Mouse (Mus musculus): Measurements from ENCODE around the gene Nox3. TPM values are rescaled to one million over a fixed set of nuclear protein-coding genes. Genes with fewer than 3 reads are reported as not detected.

The Nox3 gene
- polyA plus RNA-seq (2012; rRNA removed) (not detected in 2 replicates), polyA plus RNA-seq (2014; fragmentation: Nextera tagmentation; extraction: Ambion mirVana) (not detected in 2 replicates)

GRCm38 (mm10) chr17:3696161-3696560 lies at the start of gene Nox3:
TSS of gene Nox3 (minus strand) at chr17:3696261.
- Histone ChIP-seq H3K9ac (replicated peaks) (no peak within 1 kb of the TSS), H3K36me3 (replicated peaks; ENCODE audit: control insufficient read depth, insufficient read depth, low read depth) (no peaks in the 10 kb centered on the region), H3K27ac (no peak within 1 kb of the TSS), H3K4me2 (ENCODE audit: low read depth) (no peak within 1 kb of the TSS), H3K4me3 (ENCODE audit: insufficient read depth in 1 of 2, low read depth in 2 of 2, low read length in 2 of 2) (no peak within 1 kb of the TSS), H3K27me3 (ENCODE audit: control insufficient read depth, insufficient read depth, low read length) (no peaks in the 10 kb centered on the region), H3K9me3 (ENCODE audit: control insufficient read depth, low read length) (no peaks in the 10 kb centered on the region), H3K4me1 (replicated peaks; ENCODE audit: control insufficient read depth in 2 of 2, insufficient read depth in 2 of 2, low read length in 1 of 2) (no peaks in the 10 kb centered on the region)
- no peak for DNase-seq (ENCODE audit: low read depth in 3 of 3, low spot score in 3 of 3)
- TF ChIP-seq EP300 (IDR thresholded peaks at IDR 0.05; ENCODE audit: low read depth) (no peak), CTCF (IDR thresholded peaks at IDR 0.05; ENCODE audit: low read depth) (no peak)
- 74% methylated on average over 9 of the region's 9 CpGs for WGBS (ENCODE audit: insufficient replicate concordance)
- no peak for ATAC-seq (ENCODE audit: insufficient read depth)

- Histone ChIP-seq H3K4me2 (ENCODE audit: low read depth) (no peak overlapping the region), H3K36me3 (replicated peaks; ENCODE audit: control insufficient read depth, insufficient read depth, low read depth) (no peaks in the 10 kb centered on the region), H3K9me3 (ENCODE audit: control insufficient read depth, low read length) (no peaks in the 10 kb centered on the region), H3K27me3 (ENCODE audit: control insufficient read depth, insufficient read depth, low read length) (no peaks in the 10 kb centered on the region), H3K27ac (no peak overlapping the region), H3K9ac (replicated peaks) (no peak overlapping the region), H3K4me3 (ENCODE audit: insufficient read depth in 1 of 2, low read depth in 2 of 2, low read length in 2 of 2) (no peak overlapping the region), H3K4me1 (replicated peaks; ENCODE audit: control insufficient read depth in 2 of 2, insufficient read depth in 2 of 2, low read length in 1 of 2) (no peaks in the 10 kb centered on the region)
- 33% methylated on average over 2 of the region's 2 CpGs for WGBS (ENCODE audit: insufficient replicate concordance)
- DNase-seq (ENCODE audit: low read depth in 3 of 3, low spot score in 3 of 3) (no peak), ATAC-seq (ENCODE audit: insufficient read depth) (no peak)
- TF ChIP-seq CTCF (IDR thresholded peaks at IDR 0.05; ENCODE audit: low read depth) = no peak
- no peak for TF ChIP-seq EP300 (IDR thresholded peaks at IDR 0.05; ENCODE audit: low read depth)
Observed at GRCm38 (mm10) chr17:3744402-3744801, 48.3 kb upstream of the Nox3 start.

GRCm38 (mm10) chr17:3736936-3737335 lies 40.9 kb upstream of the Nox3 start:
- Histone ChIP-seq H3K27ac (no peak overlapping the region), H3K9ac (replicated peaks) (no peak overlapping the region), H3K4me1 (replicated peaks; ENCODE audit: control insufficient read depth in 2 of 2, insufficient read depth in 2 of 2, low read length in 1 of 2) (no peaks in the 10 kb centered on the region), H3K36me3 (replicated peaks; ENCODE audit: control insufficient read depth, insufficient read depth, low read depth) (no peaks in the 10 kb centered on the region), H3K9me3 (ENCODE audit: control insufficient read depth, low read length) (no peaks in the 10 kb centered on the region), H3K27me3 (ENCODE audit: control insufficient read depth, insufficient read depth, low read length) (no peaks in the 10 kb centered on the region), H3K4me2 (ENCODE audit: low read depth) (no peak overlapping the region), H3K4me3 (ENCODE audit: insufficient read depth in 1 of 2, low read depth in 2 of 2, low read length in 2 of 2) (no peak overlapping the region)
- ATAC-seq (ENCODE audit: insufficient read depth) (no peak), DNase-seq (ENCODE audit: low read depth in 3 of 3, low spot score in 3 of 3) (no peak)
- TF ChIP-seq EP300 (IDR thresholded peaks at IDR 0.05; ENCODE audit: low read depth) = no peak
- TF ChIP-seq CTCF (IDR thresholded peaks at IDR 0.05; ENCODE audit: low read depth) = no peak
- 48% methylated on average over 2 of the region's 2 CpGs for WGBS (ENCODE audit: insufficient replicate concordance)

- H3K4me1 ChIP-seq (replicated peaks; ENCODE audit: control insufficient read depth in 2 of 2, insufficient read depth in 2 of 2, low read length in 1 of 2) = no peaks in the 10 kb centered on the region
- H3K9me3 ChIP-seq (ENCODE audit: control insufficient read depth, low read length) = no peaks in the 10 kb centered on the region
- DNase-seq (ENCODE audit: low read depth in 3 of 3, low spot score in 3 of 3) (no peak), ATAC-seq (ENCODE audit: insufficient read depth) (no peak)
- H3K36me3 ChIP-seq (replicated peaks; ENCODE audit: control insufficient read depth, insufficient read depth, low read depth) = no peaks in the 10 kb centered on the region
- H3K27ac ChIP-seq = no peak overlapping the region
- no peak overlapping the region for H3K9ac ChIP-seq (replicated peaks)
- no peak overlapping the region for H3K4me2 ChIP-seq (ENCODE audit: low read depth)
- H3K27me3 ChIP-seq (ENCODE audit: control insufficient read depth, insufficient read depth, low read length) = no peaks in the 10 kb centered on the region
- TF ChIP-seq EP300 (IDR thresholded peaks at IDR 0.05; ENCODE audit: low read depth) (no peak), CTCF (IDR thresholded peaks at IDR 0.05; ENCODE audit: low read depth) (no peak)
- no peak overlapping the region for H3K4me3 ChIP-seq (ENCODE audit: insufficient read depth in 1 of 2, low read depth in 2 of 2, low read length in 2 of 2)
Observed at GRCm38 (mm10) chr17:3734286-3734685, 38.2 kb upstream of the Nox3 start.

- Histone ChIP-seq H3K27me3 (ENCODE audit: control insufficient read depth, insufficient read depth, low read length) (no peaks in the 10 kb centered on the region), H3K9ac (replicated peaks) (no peak overlapping the region), H3K4me3 (ENCODE audit: insufficient read depth in 1 of 2, low read depth in 2 of 2, low read length in 2 of 2) (no peak overlapping the region), H3K4me1 (replicated peaks; ENCODE audit: control insufficient read depth in 2 of 2, insufficient read depth in 2 of 2, low read length in 1 of 2) (no peaks in the 10 kb centered on the region), H3K4me2 (ENCODE audit: low read depth) (no peak overlapping the region), H3K36me3 (replicated peaks; ENCODE audit: control insufficient read depth, insufficient read depth, low read depth) (no peaks in the 10 kb centered on the region), H3K27ac (no peak overlapping the region), H3K9me3 (ENCODE audit: control insufficient read depth, low read length) (no peaks in the 10 kb centered on the region)
- TF ChIP-seq EP300 (IDR thresholded peaks at IDR 0.05; ENCODE audit: low read depth) = no peak
- no peak for TF ChIP-seq CTCF (IDR thresholded peaks at IDR 0.05; ENCODE audit: low read depth)
- WGBS (ENCODE audit: insufficient replicate concordance) = 58% methylated on average over 1 of the region's 1 CpGs
- no peak for ATAC-seq (ENCODE audit: insufficient read depth)
- no peak for DNase-seq (ENCODE audit: low read depth in 3 of 3, low spot score in 3 of 3)
Observed at GRCm38 (mm10) chr17:3705350-3705930, 9.4 kb upstream of the Nox3 start.

Data from liver, embryonic 14.5 days (tissue).